Mouse (Mus musculus): ENCODE data around the gene Mrpl10.
A peak's percentile ranks its signal among the peaks of the same experiment; 100 is the strongest.

Mrpl10 gene

DNA sequence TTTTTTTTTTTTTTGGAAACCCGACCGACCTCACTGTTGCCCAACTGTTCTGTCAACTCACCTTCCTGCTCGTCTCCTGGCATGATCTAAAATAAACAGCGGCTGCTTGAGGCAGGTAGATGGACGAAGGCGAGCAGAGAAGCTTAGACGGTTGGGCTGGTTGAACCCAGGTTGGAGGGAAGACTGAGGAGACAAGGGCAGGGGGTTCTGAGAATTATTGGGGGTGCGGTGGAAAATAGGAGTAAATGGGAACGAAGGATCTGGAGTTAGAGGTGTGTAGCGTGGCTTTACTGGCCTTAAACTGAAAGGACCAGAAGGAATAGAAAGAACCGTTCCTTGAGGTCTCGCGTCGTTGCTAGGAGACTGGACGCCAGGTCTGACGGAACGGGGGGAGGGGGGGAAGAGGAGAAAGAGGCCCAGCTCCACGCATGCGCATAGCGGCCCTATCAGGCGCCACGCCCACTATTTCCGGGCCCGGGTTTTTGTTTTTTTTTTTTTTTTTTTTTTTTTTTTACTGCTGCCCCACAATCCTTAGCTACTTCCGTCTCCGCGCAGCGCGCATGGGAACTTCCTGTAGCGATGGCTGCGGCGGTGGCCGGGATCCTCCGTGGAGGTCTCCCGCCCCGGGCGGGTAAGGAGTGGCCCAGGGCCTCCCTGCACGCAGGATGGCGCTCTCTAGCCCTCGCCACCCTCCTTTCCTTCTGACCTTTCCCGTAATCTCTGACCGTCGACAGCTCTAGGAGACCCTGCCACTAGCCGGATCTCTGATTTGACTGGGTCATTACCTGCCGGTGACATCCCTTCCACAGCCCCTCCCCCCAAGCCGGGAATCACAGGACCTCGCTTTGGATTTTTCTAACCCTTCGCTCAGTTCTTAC lies at the start of gene Mrpl10, which contains the start of gene Lrrc46:
TSS of gene Mrpl10 (plus strand) at position 539 of the 878 bp plus-strand sequence.
TSS of gene Lrrc46 (minus strand) at position 386 of the 878 bp plus-strand sequence.
- peak; percentile 91 for DNase-seq (ENCODE audit: extremely low spot score, low spot score)

DNA sequence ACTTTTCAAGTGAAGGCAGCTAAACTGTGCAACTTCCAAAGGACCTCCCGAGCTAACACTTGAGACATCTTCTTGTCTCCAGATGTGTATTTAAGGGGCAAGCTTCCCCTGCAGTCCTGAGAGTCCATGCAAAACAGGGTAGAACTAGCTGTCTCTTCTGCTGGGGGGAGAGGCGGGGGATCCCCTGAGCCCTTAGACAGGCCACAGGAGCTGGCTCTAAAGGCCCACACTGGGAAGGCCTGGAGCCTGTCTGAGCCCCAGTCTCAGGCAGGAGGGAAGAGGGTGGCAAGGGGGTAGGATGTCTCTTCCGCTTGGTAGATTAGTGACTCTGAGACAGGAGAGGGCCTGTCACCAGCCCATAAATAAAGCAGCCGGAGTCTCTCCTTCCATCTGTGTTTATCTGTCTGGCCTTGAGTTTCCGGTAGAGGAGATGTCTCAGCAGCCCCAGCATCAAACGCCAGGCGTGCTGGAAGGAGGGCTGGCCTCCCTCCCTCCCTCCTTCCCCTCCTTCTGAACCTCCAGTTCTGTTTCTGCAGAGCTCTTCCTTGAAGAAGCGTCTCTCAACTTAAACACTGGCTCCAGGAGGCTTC lies 48.5 kb upstream of the Mrpl10 start:
- peak; percentile 44 for DNase-seq (ENCODE audit: extremely low spot score, low spot score)

DNA sequence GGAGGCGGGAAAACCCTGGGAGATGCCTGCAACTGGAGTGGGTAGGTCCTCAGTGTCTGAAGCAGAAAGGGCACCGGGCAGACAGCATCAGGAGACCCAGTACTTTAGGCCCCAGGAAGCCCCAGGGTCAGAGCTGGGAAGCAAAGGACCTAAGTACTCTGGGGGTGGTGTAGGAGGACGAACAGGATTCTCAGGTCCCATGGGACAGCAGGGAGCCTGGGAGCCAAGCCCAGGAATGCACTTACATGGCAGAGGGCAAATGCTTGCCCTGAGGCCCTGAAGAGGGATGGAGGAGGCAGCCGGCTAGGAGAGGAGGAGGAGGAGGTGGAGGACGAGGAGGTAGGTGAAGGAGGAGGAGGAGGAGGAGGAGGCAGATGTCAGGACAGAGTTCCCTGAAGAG lies 46.3 kb upstream of the Mrpl10 start:
- DNase-seq (ENCODE audit: extremely low spot score, low spot score): no peak

DNA sequence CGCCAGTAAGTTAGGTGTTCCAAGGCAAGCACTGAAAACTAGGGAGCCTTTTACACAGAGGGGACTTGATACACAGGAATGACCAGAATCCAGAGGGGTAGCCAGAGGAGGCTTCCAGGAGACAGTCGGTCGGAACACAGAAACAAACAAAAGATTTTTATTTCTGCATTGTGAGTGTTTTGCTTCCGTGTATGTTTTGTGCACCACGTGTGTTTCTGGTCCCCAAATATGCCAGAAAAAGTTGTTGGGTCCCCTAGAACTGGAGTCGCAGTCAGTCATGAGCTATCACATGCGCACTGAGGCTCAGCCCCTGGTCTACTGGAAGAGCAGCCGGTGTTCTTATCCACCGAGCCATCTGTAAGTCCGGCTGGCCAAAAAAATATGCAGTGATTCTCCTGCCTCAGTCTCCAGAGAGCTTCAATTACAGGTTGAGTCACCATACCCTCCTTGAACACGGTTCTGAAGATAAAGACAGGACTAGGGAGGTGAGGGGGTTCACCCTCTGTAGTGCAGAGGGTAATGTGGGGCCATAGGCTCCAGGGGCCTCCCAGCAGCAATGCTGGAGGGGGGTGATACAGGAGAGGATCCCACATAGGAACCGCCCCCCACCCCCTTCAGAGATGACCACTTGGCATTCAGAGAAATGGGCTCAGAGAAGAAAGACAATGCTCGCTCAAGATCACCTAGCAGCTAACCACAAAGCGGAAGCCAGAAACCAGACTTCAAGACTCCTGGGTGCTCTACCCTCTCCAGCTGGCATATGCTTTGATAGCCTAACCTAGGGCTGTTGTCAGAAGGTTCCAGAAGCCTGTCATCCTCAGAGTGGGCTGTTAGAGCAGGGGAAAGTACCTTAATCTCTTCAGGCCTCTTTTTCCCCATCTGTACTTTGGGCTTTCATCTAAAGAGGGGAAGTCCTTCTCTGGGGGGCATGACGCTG lies 45.3 kb upstream of the Mrpl10 start:
- no peak for DNase-seq (ENCODE audit: extremely low spot score, low spot score)

DNA sequence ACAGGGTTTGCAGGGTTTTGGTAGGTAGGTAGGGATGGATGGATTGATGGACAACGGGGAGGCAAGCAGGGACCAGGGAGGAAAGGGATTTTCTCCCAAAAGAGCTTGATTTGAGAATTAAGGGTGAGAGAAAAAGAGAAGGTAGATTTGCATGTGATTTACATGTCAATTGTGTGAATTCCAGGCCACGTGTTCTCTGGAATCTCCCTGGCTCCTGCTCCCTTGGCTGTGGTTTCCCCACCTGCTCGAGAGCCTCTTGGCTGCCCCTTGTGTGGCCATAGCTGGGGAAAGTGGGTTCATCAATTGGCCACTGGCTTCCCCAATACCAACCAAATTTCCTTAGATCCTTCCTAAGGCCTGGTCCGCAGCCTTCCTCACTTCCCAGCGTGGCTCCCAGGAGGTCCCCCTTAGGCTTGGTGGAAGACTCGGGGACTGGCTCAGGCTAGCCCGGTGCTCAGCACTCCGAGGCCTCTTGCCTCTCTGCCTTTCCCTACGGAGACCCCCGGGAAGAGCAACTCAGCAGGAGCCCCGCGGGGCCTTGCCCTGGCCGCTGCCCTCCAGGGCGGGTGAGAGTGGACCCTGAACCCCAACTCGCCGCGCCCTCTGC lies 44.5 kb upstream of the Mrpl10 start:
- DNase-seq (ENCODE audit: extremely low spot score, low spot score): no peak

DNA sequence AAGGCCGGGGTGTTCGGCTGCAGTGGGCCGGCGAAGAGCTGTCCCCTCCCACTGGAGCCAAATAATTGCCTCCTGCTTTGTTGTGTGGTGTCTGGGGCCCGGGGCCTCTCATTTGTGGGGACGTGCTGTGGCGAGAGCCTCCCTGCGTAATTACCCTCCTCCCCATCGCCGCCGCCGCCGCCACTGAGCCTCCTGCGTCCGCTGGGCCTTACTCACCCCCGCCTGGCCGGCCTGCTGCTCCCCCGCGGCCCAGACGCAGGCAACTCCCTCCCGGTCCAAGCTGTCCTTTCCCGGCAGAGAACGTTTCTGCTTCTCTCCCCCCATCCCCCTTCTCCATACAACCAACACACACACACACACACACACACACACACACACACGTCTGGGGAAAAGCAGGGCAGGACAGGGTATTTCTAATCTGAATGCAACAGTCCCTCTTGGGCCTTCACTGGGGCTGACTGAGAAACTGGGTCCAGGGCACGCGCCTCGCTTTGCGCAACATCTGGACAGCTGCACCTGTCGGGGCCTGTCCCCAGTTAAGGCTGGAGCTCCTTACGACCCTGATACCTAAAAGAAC lies 43.9 kb upstream of the Mrpl10 start:
- DNase-seq (ENCODE audit: extremely low spot score, low spot score): peak; percentile 66

DNA sequence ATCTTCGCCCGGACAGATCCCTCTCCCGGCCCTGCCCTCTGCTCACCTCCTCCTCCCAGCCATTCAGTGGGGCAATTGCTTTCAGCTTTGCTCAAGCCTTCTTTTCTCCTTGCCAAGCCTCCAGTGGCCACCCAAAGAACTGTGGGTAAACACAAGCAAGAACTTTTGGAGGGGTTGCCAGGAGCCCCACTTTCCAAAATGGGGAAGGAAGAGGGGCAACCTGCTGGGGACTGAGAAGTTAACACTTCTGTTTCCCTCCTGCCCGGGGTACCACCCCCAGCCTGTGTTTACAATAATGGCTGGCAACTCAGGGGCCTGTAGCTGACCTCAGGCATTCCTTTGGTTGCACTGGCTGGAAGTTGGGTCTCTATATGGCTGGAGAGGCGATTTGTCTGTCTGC lies 38.2 kb upstream of the Mrpl10 start:
- DNase-seq (ENCODE audit: extremely low spot score, low spot score): no peak

DNA sequence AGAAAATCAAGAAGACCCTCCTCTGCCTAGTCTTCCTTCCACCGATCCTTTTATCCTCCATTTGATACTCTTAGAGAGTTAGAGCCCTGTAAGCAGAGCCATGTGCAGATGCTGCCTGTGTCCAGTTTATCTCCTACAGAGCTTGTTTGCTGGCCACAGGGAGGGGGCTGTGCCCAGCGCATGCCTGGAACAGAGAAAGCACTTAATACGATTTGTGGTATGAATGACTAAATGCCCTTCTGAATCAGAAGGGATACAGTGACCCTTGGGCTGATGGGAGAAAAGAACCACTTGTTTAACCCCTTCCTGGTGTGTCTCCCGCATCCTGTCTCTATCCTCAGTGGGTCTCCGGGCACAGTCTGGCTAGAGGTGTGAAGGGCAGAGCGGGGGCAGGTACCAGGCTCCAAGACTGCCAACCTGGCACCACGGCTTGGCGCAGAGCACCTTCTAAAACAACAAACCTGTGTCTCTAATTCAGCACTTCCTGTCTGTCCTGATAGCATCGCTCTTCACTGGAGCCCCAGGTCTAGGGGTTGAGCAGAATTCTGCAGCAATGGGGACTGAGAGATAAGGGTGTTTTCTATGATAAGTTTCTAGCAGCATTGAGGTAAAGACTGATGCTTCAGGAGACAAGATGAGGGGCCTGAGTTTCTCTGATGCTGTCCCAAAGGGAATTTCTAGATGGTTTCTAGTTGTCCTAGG lies 34.1 kb upstream of the Mrpl10 start:
- DNase-seq (ENCODE audit: extremely low spot score, low spot score): no peak

DNA sequence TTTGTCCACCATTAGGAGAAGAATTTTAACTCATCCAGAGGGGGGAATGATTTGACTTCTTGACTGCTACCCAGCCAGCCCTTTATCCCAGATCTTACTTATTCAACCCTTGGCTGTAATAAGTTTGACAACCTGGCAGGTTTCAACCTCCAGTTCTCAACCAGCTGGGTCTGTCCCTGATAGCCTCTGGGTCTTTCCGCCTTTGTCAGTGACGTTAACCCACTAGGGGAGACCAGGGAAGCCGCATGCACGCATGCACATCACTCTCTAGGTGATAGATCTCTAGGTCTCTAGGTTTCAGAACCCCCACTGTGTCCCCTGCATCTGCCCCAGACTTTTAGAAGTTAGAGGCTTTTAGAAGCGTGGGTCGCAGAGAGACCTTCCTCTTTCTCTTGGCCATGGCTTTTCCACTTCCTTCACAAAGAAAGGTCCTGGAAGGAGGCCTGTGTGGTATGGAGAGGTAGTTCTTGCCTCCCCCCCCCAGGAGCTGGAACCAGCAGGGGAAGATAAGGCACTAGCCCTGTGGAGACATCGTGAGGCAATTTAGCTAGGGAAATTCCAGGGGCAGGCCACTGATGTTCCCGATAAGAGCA lies 32.1 kb upstream of the Mrpl10 start:
- DNase-seq (ENCODE audit: extremely low spot score, low spot score): no peak

DNA sequence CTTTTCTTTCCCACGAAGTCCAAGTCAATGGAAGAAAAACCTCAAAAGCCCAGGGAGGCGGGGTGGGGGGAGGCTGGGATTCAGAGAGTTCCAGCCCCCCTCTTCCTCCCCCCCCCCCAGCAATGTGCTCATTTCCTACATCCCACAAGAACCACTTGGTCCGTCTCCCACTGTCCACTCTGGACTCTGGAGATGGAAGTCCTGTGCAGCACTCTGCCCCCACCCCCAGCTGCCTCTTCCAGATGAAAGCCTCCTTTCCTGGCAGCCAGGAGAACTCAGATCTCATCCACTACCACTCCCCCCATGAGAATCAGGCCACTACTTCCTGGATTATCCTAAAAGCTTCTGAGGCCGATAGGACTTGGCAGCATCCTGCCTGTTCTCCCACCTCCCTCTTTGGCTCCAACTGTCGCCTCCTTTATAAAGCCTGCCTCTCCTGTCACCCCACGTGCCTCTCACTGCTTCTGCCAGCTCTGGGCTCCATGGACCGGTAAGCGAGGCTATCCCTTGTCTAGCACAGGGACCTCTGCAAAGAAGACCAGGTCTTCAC lies 28.2 kb upstream of the Mrpl10 start, which contains the start of gene Sp6:
TSS of gene Sp6 (plus strand) at position 274 of the 550 bp plus-strand sequence.
- no peak for DNase-seq (ENCODE audit: extremely low spot score, low spot score)

DNA sequence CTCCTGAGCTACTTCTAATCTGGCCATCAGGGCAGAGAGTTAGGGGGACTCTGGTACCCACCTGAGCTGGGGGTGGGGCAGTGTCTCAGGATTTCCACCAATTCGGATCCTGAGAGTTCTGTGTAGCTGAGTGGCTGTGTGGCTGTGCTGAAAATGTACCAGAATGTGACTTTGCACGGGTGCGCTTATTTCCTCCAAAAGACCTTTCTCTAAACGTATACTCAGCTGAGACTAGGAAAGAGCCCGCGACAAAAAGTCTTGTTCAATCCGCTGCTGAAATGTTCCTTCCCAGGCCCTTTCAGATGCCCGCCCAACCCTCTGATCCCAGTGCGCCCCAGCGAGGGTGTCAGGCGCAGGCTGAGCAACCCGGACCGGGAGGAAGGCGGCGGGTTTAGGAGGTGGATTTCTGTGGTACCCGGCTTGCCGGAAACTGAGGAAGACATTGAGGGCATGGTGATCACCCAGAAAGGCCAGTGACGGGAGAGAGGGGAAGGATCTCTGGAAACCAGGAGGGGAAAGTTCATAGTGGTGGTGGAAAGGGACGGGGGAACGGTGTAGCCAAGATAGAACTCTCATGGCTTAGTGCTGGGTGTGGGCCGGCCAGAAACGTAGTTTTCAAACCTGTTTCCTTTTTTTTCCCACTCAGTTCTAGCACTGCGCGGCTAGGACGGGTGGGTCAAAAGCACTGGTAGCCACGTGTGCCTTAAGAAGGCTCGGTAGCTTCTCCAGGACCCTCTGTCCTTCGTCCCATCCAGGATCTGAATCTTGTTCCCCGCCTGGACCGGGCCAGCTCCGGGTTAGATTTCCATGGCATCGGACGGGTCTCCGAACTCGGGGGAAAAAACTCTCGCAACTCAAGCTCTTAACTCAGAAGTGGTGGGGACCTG lies 23.4 kb upstream of the Mrpl10 start:
- DNase-seq (ENCODE audit: extremely low spot score, low spot score): no peak

DNA sequence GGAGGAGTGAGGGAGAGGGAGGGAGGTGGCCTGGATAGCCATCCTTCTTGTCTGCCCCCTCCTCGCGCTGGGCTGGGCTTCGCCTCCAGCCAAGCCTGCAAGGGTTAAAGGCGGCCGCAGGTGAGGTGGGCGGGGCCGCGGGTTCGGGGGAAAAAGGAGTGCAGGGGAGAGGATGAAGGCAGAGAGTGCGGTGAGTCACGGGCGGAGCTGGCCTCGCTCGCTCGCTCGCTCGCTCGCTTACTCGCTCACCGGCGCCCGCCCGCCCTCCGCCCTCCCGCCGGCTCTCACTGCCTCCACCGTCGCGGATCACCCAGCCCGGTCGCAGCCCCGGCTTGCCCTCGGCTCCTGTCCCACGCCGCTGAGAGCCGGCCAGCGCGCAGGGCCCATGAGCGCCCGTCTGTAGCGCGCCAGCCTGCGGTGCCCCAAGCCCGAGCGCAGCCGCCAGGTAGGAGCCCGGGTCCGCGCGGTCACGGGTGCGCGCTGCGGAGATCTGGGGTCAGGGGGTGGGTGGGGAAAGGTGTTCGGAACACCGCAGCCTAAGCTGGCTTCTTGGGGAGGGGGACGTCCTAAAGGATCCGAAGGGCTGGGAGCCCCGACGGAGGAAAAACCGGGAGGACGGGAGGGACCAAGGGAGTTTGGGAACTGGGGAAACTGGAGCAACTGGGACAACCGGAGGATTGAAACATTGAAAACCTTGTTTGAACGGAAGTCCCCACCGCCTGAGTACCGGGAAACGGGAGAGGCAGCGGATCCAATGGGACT lies 22.6 kb upstream of the Mrpl10 start:
- DNase-seq (ENCODE audit: extremely low spot score, low spot score): peak; percentile 59

DNA sequence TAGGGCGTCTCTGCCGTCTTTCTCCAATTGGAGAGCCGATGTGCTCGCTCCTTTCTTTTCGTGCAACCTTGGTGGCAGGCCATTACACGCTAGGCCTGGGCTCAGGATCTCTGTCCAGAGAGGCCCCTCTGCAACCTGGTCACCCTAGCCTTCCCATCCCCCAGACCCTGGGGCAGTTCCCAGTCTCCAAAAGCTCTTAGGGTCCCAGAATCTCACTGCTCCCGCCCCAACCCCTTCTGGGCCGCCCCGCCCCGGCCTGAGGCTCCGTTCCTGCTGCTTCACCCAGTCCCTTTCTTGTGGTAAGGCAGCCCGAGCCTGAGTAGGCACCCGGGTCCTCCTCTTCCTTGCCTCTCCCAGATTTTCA lies 22.0 kb upstream of the Mrpl10 start:
- peak; percentile 43 for DNase-seq (ENCODE audit: extremely low spot score, low spot score)

DNA sequence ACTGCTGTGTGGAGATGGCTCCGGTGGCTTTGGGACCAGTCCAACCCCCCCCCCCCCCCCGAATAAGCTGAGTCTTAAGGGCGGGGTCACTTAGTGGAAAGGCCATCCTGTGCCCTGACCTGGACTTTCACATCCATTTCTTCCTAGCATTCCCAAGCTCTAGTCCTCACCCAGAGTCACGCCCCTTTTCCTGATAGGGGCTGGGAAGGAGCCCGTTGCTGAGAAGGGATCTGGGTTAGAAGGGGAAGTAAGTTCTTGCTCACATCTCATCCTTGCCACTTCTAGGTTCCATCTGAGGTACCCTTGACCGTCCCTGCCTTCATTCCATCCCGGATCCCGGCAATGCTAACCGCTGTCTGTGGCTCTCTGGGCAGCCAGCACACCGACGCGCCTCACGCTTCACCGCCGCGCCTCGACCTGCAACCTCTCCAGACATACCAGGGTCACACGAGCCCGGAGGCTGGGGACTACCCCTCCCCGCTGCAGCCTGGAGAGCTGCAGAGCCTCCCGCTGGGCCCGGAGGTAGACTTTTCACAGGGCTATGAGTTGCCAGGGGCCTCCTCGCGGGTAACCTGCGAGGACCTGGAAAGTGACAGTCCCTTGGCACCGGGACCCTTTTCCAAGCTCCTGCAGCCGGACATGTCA lies 20.1 kb upstream of the Mrpl10 start:
- peak; percentile 41 for DNase-seq (ENCODE audit: extremely low spot score, low spot score)

DNA sequence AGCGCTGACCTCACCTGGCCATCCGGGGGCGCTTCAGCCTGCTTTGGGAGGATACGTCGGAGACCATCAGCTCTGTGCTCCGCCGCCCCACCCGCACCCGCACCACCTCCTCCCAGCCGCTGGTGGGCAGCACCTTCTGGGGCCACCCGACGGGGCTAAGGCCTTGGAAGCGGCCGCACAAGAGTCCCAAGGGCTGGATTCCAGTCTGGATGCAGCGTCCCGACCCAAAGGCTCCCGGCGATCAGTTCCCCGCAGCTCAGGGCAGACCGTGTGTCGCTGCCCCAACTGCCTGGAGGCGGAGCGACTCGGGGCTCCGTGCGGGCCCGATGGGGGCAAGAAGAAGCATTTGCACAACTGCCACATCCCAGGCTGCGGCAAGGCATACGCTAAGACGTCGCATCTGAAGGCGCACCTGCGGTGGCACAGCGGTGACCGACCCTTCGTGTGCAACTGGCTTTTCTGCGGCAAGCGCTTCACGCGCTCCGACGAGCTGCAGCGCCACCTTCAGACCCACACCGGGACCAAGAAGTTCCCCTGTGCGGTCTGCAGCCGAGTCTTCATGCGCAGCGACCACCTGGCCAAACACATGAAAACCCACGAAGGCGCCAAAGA lies 19.4 kb upstream of the Mrpl10 start:
- peak; percentile 75 for DNase-seq (ENCODE audit: extremely low spot score, low spot score)

DNA sequence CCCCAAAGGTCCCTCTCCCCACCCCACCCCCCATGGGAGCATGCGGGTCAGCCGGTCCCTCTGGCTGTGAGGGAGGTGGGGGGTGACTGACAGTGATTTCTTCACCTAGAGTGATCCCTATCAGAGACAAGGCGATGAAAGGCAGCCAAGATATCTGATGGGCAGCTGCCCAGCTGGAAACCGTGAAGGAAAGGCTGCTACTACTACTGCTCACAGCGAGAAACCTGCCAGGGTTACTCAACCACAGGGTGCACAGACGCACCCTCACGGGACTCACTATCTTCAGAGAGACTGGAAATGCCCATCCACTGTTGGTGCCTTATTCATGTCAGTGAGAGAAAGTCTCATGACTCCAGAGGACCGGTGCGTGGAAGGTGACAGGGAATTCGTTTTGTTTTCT lies 16.4 kb upstream of the Mrpl10 start:
- DNase-seq (ENCODE audit: extremely low spot score, low spot score): no peak
